Mouse (Mus musculus) liver, embryonic 11.5 days (tissue): ENCODE measurements at regions not wholly inside any gene's neighbourhood (a gene's known extent, or its start where the extent isn't known, plus 50 kb on each side); places are given as distances from the start of the nearest gene placed in this dataset.

Source experiments
- ATAC-seq: fragments of 200-750 bp; cut with Nextera tagmentation; replicated peaks from 2 replicates; pipeline ENCODE4 v1.8.0; 2017; ENCODE audit warnings: moderate number of reproducible peaks, mild to moderate bottlenecking, moderate TSS enrichment, moderate library complexity; ENCODE audit not compliant: low FRiP score
- DNase-seq: peaks from one replicate; pipeline ENCODE4 v3.0.0-alpha.2; 2017; ENCODE audit warnings: low spot score
- H3K27ac ChIP-seq: fragments of 300-500 bp; sonication (generic); 2 replicates; pipeline ENCODE4 v1.5.1; 2014; ENCODE audit warnings: mild to moderate bottlenecking, low read depth, low read length, control low read depth
- H3K27me3 ChIP-seq: fragments of 300-500 bp; sonication (generic); replicated peaks from 2 replicates; pipeline ENCODE4 v1.6.1; 2014; ENCODE audit warnings: low read length, mixed read lengths; ENCODE audit not compliant: control insufficient read depth, insufficient read depth
- H3K36me3 ChIP-seq: fragments of 300-500 bp; sonication (generic); 2 replicates; pipeline ENCODE4 v1.6.1; 2014; ENCODE audit warnings: mild to moderate bottlenecking, low read length, moderate library complexity, mixed read lengths; ENCODE audit not compliant: control insufficient read depth, insufficient read depth
- H3K4me1 ChIP-seq: fragments of 300-500 bp; sonication (generic); replicated peaks from 2 replicates; pipeline ENCODE4 v1.6.1; 2014; ENCODE audit warnings: low read length, mixed read lengths; ENCODE audit not compliant: control insufficient read depth, insufficient read depth
- H3K4me2 ChIP-seq: fragments of 300-500 bp; sonication (generic); 2 replicates; pipeline ENCODE4 v1.6.1; 2014; ENCODE audit warnings: mild to moderate bottlenecking, control low read depth, moderate library complexity
- H3K4me3 ChIP-seq: fragments of 300-500 bp; sonication (generic); 2 replicates; pipeline ENCODE4 v1.5.1; 2014; ENCODE audit warnings: low read depth, low read length, control low read depth
- H3K9ac ChIP-seq: fragments of 300-500 bp; sonication (generic); 2 replicates; pipeline ENCODE4 v1.6.1; 2014; ENCODE audit warnings: low read depth, low read length, control low read depth
- H3K9me3 ChIP-seq: fragments of 300-500 bp; sonication (generic); 2 replicates; pipeline ENCODE4 v1.6.1; 2016; ENCODE audit warnings: low read length, inconsistent platforms, mixed read lengths; ENCODE audit not compliant: control insufficient read depth
- WGBS: fragments of 180-500 bp; shearing (Covaris S2); extraction: QIAGEN DNeasy Blood & Tissue Kit; methylation state at CpG from one replicate; pipeline ENCODE4 v1.1.7; 2014; 5-methylcytosine and 5-hydroxymethylcytosine counted together

DNA sequence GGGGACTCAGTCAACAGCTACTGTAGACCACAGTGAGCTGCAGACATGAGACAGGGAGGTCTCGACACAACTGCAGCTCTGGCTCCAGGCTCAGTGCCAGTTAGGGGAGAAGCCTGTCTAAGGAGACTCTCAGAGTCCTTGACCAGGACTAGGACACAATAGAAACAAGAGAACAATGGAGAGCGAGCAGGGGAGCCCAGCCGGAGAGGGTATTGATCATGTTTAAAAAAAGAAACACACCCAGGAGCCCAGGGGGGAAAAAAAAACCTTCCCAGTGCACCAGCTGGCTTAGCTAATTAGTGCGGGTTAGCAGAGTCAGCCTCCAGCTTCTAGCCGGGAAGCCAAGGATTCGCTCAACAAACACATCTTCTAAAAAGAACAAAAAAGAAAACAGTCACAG, 78.4 kb downstream of the Gm4791 start:
- H3K9ac ChIP-seq = no peak overlapping the region
- no peaks in the 10 kb centered on the region for H3K36me3 ChIP-seq
- no peak for ATAC-seq
- H3K4me3 ChIP-seq = no peak overlapping the region
- no peak for DNase-seq
- no peak overlapping the region for H3K4me2 ChIP-seq
- no peaks in the 10 kb centered on the region for H3K4me1 ChIP-seq
- 46% methylated on average over 6 of the region's 6 CpGs for WGBS
- H3K27ac ChIP-seq = no peak overlapping the region
- no peaks in the 10 kb centered on the region for H3K9me3 ChIP-seq
- no peaks in the 10 kb centered on the region for H3K27me3 ChIP-seq

- no peaks in the 10 kb centered on the region for H3K27me3 ChIP-seq
- no peak overlapping the region for H3K9ac ChIP-seq
- H3K9me3 ChIP-seq = no peaks in the 10 kb centered on the region
- DNase-seq (no peak), ATAC-seq (no peak)
- H3K4me1 ChIP-seq = no peaks in the 10 kb centered on the region
- H3K27ac ChIP-seq = no peak overlapping the region
- H3K4me3 ChIP-seq = no peak overlapping the region
- no peaks in the 10 kb centered on the region for H3K36me3 ChIP-seq
- WGBS = 36% methylated on average over 2 of the region's 2 CpGs
- no peak overlapping the region for H3K4me2 ChIP-seq
Measured at GRCm38 (mm10) chr9:47077416-47077815, 78.9 kb downstream of the Gm4791 start.

- Histone ChIP-seq H3K4me2 (no peak overlapping the region), H3K9ac (no peak overlapping the region), H3K36me3 (no peaks in the 10 kb centered on the region), H3K9me3 (no peaks in the 10 kb centered on the region), H3K27me3 (no peaks in the 10 kb centered on the region), H3K27ac (no peak overlapping the region), H3K4me1 (no peaks in the 10 kb centered on the region), H3K4me3 (no peak overlapping the region)
- no peak for ATAC-seq
- 74% methylated on average over 3 of the region's 3 CpGs for WGBS
- no peak for DNase-seq
Measured at GRCm38 (mm10) chr9:47077945-47078344, 79.4 kb downstream of the Gm4791 start.

DNA sequence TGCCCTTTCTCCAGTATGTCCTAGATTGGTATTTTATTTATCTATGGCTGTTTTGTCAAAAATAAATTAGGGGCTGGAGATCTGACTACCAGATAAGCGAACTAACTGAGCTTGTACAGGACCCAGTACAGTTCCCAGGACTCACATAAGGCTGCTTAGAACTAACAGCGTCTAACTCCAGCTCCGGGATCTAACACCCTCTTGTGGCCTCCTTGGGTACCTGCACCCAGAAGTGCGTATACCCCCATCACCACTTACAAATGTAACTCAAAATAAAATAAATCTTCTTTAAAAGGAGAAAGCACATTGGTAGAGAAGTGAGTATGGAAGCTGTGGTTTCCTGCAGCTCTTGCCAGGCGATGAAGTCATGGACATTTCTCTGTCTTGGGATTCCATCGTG, 82.9 kb downstream of the Gm4791 start:
- Histone ChIP-seq H3K27ac (no peak overlapping the region), H3K9ac (no peak overlapping the region), H3K4me2 (no peak overlapping the region), H3K36me3 (no peaks in the 10 kb centered on the region), H3K4me3 (no peak overlapping the region), H3K27me3 (no peaks in the 10 kb centered on the region), H3K4me1 (no peaks in the 10 kb centered on the region), H3K9me3 (no peaks in the 10 kb centered on the region)
- DNase-seq (no peak), ATAC-seq (no peak)
- WGBS = 87% methylated on average over 6 of the region's 6 CpGs

DNA sequence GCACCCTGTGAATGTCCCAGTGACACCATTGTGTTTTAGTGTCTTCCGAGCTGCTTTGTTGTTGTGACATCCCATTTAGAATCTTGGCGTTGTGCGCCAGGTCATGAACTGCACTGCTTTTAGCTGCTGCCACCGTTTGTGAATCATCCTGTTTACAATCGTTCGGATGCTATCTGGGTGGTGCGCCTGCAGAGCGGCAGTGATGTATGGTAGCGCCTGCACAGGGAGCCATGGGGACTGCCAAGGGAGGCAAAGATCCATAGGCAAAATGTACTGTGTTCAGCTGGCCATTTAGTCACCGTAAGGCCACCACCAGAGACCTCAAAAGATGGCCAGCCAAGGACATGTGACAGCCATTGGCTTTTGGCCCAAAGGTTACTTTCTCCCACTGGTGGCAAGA, 93.3 kb downstream of the Gm4791 start:
- H3K9me3 ChIP-seq = no peaks in the 10 kb centered on the region; the same call in 1 of the 2 replicates
- WGBS = 73% methylated on average over 10 of the region's 10 CpGs
- ATAC-seq (no peak), DNase-seq (no peak)
- H3K27me3 ChIP-seq = no peaks in the 10 kb centered on the region
- no peak overlapping the region for H3K4me2 ChIP-seq
- no peaks in the 10 kb centered on the region for H3K4me1 ChIP-seq
- no peaks in the 10 kb centered on the region for H3K36me3 ChIP-seq
- no peak overlapping the region for H3K4me3 ChIP-seq
- H3K9ac ChIP-seq = no peak overlapping the region
- H3K27ac ChIP-seq = no peak overlapping the region

DNA sequence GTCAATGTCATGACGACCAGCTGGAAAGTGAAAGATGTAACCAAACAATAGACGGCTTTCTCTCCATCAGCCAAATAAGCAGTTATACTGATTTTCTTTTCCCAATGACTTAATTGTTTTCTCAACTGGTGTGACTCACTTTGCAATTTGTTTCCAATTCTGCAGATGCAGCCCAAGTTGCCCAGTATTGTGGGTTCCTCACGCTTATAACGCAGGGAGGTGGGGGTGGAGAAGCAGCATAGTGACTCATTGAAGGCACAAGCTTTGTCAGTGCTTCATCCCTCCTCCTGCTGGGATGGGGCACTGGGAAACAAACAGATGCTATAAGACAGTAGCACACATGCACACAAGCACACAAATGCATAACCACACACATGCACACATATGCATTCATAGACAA, 97.1 kb downstream of the Gm4791 start:
- H3K4me1 ChIP-seq = no peaks in the 10 kb centered on the region
- H3K4me3 ChIP-seq = no peak overlapping the region
- no peak overlapping the region for H3K4me2 ChIP-seq
- H3K36me3 ChIP-seq = no peaks in the 10 kb centered on the region
- ATAC-seq (no peak), DNase-seq (no peak)
- H3K9me3 ChIP-seq = no peaks in the 10 kb centered on the region; the same call in 1 of the 2 replicates
- H3K9ac ChIP-seq = no peak overlapping the region
- no peaks in the 10 kb centered on the region for H3K27me3 ChIP-seq
- H3K27ac ChIP-seq = no peak overlapping the region
- WGBS = 84% methylated on average over 4 of the region's 4 CpGs

DNA sequence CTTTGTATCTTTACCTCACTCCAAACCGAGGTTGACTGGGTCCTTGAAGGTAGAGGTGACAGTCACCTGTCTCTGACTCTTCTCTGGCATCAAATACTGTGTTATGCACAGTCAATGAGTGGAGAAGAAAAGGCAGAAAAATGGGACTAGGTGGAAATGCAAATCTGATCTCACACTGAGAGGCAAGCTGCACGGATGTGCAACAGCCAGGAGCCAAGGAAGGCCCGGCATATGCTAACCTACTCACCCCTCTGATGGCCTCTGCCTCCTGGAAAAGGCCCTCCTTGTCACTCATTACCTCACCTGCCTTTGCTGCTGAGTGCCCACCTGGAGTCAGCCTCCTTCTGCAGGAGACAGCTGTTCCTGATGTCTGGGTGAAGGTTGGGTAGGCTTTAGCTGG, 104.8 kb downstream of the Gm4791 start:
- Histone ChIP-seq H3K27ac (no peak overlapping the region), H3K4me3 (no peak overlapping the region), H3K9me3 (no peaks in the 10 kb centered on the region), H3K4me1 (no peaks in the 10 kb centered on the region), H3K9ac (no peak overlapping the region), H3K4me2 (no peak overlapping the region), H3K36me3 (no peaks in the 10 kb centered on the region), H3K27me3 (no peaks in the 10 kb centered on the region)
- DNase-seq (no peak), ATAC-seq (no peak)
- 71% methylated on average over 3 of the region's 3 CpGs for WGBS

DNA sequence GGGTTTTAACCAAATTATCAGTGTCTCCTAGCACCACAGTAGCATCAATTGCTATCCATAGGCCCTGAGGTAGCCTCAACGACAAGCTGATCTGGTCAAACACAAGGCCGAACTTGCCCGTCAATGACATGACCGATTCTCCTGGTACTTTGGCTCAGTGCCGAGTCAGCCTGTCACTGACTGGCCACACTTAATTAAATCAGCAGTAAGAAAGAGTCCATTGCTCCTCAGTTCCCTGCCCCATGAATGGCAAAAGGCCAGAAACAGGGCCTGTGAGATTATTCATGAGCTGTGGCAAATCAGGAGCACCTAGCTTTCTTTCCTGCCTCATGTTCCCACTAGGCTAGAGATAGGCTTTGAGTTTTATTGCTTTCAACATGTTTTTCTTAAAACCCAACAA, 105.4 kb downstream of the Gm4791 start:
- H3K9ac ChIP-seq = no peak overlapping the region
- no peaks in the 10 kb centered on the region for H3K9me3 ChIP-seq
- no peaks in the 10 kb centered on the region for H3K36me3 ChIP-seq
- H3K4me2 ChIP-seq = no peak overlapping the region
- no peak overlapping the region for H3K4me3 ChIP-seq
- ATAC-seq = no peak
- H3K4me1 ChIP-seq = no peaks in the 10 kb centered on the region
- no peak for DNase-seq
- 86% methylated on average over 5 of the region's 5 CpGs for WGBS
- H3K27ac ChIP-seq = no peak overlapping the region
- no peaks in the 10 kb centered on the region for H3K27me3 ChIP-seq

- Histone ChIP-seq H3K9me3 (no peaks in the 10 kb centered on the region), H3K9ac (no peak overlapping the region), H3K4me1 (no peaks in the 10 kb centered on the region), H3K27ac (no peak overlapping the region), H3K4me2 (no peak overlapping the region), H3K4me3 (no peak overlapping the region), H3K27me3 (no peaks in the 10 kb centered on the region), H3K36me3 (no peaks in the 10 kb centered on the region)
- no peak for DNase-seq
- 66% methylated on average over 5 of the region's 5 CpGs for WGBS
- no peak for ATAC-seq
Measured at GRCm38 (mm10) chr9:47108096-47108495, 109.6 kb downstream of the Gm4791 start.
